Mouse (Mus musculus): ENCODE measurements at regions not wholly inside any gene's neighbourhood (a gene's known extent, or its start where the extent isn't known, plus 50 kb on each side); places are given as distances from the start of the nearest gene placed in this dataset.
A peak's percentile ranks its signal among the peaks of the same experiment; 100 is the strongest.

- TF ChIP-seq EP300 (IDR thresholded peaks at IDR 0.05; ENCODE audit: low read length) (no peak), POLR2AphosphoS2 (IDR thresholded peaks at IDR 0.05; ENCODE audit: low read depth, low read length) (no peak), CTCF (conservative IDR thresholded peaks at IDR 0.05 in 1 of 2, IDR thresholded peaks at IDR 0.05 in 1 of 2; ENCODE audit: low read depth in 2 of 2, low read length in 2 of 2) (peak in 1 of 2 experiments; percentile 39; a peak in 2 of 4 replicates), MAX (IDR thresholded peaks at IDR 0.05; ENCODE audit: low read length) (no peak)
These were observed 52.9 kb upstream of the Eya4 start for GRCm38 (mm10) chr10:23403351-23403938.

Measured in CH12.LX (cell line).